Mouse (Mus musculus) frontal cortex, postnatal 10 days (tissue): ENCODE data around the gene Capn1.

ENCODE experiments used
- DNase-seq, 2 experiments: peaks; one replicate each; pipeline ENCODE4 v3.0.0; 2022; ENCODE audit warnings: low spot score in 2 of 2, mixed read lengths in 1 of 2

Gene Capn1

GRCm38 (mm10) chr19:5989585-5989984 lies 26.1 kb downstream of the Capn1 start:
- no peak for DNase-seq

- peak; percentile 54 to 57 for DNase-seq
These were observed 26.8 kb downstream of the Capn1 start for GRCm38 (mm10) chr19:5988815-5989452.

GRCm38 (mm10) chr19:5988027-5988814 lies 27.5 kb downstream of the Capn1 start:
- no peak for DNase-seq

- DNase-seq: no peak
These were observed 29.7 kb downstream of the Capn1 start, which contains the start of gene Slc22a20 for GRCm38 (mm10) chr19:5986043-5986442. Gene Slc22a20 (minus strand): TSS chr19:5986143.

- no peak for DNase-seq
These were observed 35.2 kb downstream of the Capn1 start for GRCm38 (mm10) chr19:5980477-5980876.

GRCm38 (mm10) chr19:5977717-5978116 lies 38.0 kb downstream of the Capn1 start:
- DNase-seq: no peak

- peak; percentile 41 to 68 for DNase-seq
These were observed 40.0 kb downstream of the Capn1 start for GRCm38 (mm10) chr19:5975676-5976075.

- no peak for DNase-seq
These were observed 40.6 kb downstream of the Capn1 start for GRCm38 (mm10) chr19:5975112-5975511.

- no peak for DNase-seq
These were observed 48.0 kb downstream of the Capn1 start for GRCm38 (mm10) chr19:5967664-5968063.

- no peak for DNase-seq
These were observed 48.9 kb downstream of the Capn1 start for GRCm38 (mm10) chr19:5966786-5967185.

- DNase-seq: no peak
These were observed 49.8 kb downstream of the Capn1 start for GRCm38 (mm10) chr19:5965910-5966309.

- peak in 1 of 2 experiments; percentile 60 for DNase-seq
These were observed 50.4 kb downstream of the Capn1 start for GRCm38 (mm10) chr19:5965280-5965679.

GRCm38 (mm10) chr19:5964804-5965203 lies 50.9 kb downstream of the Capn1 start:
- no peak for DNase-seq

- DNase-seq: peak; percentile 72 to 88
These were observed 51.7 kb downstream of the Capn1 start, which contains the start of gene Pola2 for GRCm38 (mm10) chr19:5963883-5964562. Gene Pola2 (minus strand): TSS chr19:5964202.

- no peak for DNase-seq
These were observed 53.0 kb downstream of the Capn1 start for GRCm38 (mm10) chr19:5962651-5963050.

GRCm38 (mm10) chr19:5957371-5957770 lies 58.3 kb downstream of the Capn1 start:
- no peak for DNase-seq

GRCm38 (mm10) chr19:5956685-5957084 lies 59.0 kb downstream of the Capn1 start:
- peak; percentile 28 to 63 for DNase-seq

GRCm38 (mm10) chr19:5955704-5956670 lies 59.7 kb downstream of the Capn1 start:
- no peak for DNase-seq

GRCm38 (mm10) chr19:5954936-5955335 lies 60.8 kb downstream of the Capn1 start:
- DNase-seq: no peak

GRCm38 (mm10) chr19:5954031-5954710 lies 61.5 kb downstream of the Capn1 start:
- DNase-seq: no peak
